Mouse (Mus musculus): ENCODE data around the gene Acad10. TPM values are rescaled to one million over a fixed set of nuclear protein-coding genes. Genes with fewer than 3 reads are reported as not detected.

Gene Acad10
- total RNA-seq, 2 experiments from 2014 or later: 5.6 to 6.1 TPM

GRCm38 (mm10) chr5:121597332-121597731, 63.0 kb downstream of the Acad10 start:
- DNase-seq: no peak

GRCm38 (mm10) chr5:121596226-121596625, 64.1 kb downstream of the Acad10 start:
- no peak for DNase-seq

GRCm38 (mm10) chr5:121595758-121596157, 64.6 kb downstream of the Acad10 start:
- DNase-seq: no peak

- DNase-seq: no peak
Measured at GRCm38 (mm10) chr5:121594714-121595313, 65.5 kb downstream of the Acad10 start.

- peak; percentile 85 for DNase-seq
Measured at GRCm38 (mm10) chr5:121593451-121594401, 66.6 kb downstream of the Acad10 start, which contains the start of gene Aldh2. Aldh2 (minus strand) TSS chr5:121593824.

GRCm38 (mm10) chr5:121592816-121593407, 67.4 kb downstream of the Acad10 start:
- DNase-seq: no peak

GRCm38 (mm10) chr5:121592064-121592815, 68.1 kb downstream of the Acad10 start:
- no peak for DNase-seq

GRCm38 (mm10) chr5:121591417-121592063, 68.8 kb downstream of the Acad10 start:
- no peak for DNase-seq

- no peak for DNase-seq
Measured at GRCm38 (mm10) chr5:121589928-121590327, 70.4 kb downstream of the Acad10 start.

- no peak for DNase-seq
Measured at GRCm38 (mm10) chr5:121586400-121587039, 73.8 kb downstream of the Acad10 start.

GRCm38 (mm10) chr5:121585699-121586098, 74.6 kb downstream of the Acad10 start:
- DNase-seq: no peak

GRCm38 (mm10) chr5:121585005-121585404, 75.3 kb downstream of the Acad10 start:
- DNase-seq: no peak

GRCm38 (mm10) chr5:121583765-121584501, 76.4 kb downstream of the Acad10 start:
- DNase-seq: peak; percentile 95

GRCm38 (mm10) chr5:121581945-121582344, 78.4 kb downstream of the Acad10 start:
- DNase-seq: no peak

- no peak for DNase-seq
Measured at GRCm38 (mm10) chr5:121576927-121577488, 83.3 kb downstream of the Acad10 start.

GRCm38 (mm10) chr5:121575867-121576266, 84.4 kb downstream of the Acad10 start:
- no peak for DNase-seq

- DNase-seq: no peak
Measured at GRCm38 (mm10) chr5:121574145-121574544, 86.2 kb downstream of the Acad10 start.
